Mouse (Mus musculus) limb, embryonic 13.5 days (tissue): Measurements from ENCODE around the gene Six2. TPM values are rescaled to one million over a fixed set of nuclear protein-coding genes. Genes with fewer than 3 reads are reported as not detected.
"Not testable (repeated sequence)": the region's sequence is repeated elsewhere in the genome, so short reads cannot be mapped to it uniquely, and the experiment has no call there.

Experiments used
- ATAC-seq: fragments of 200-750 bp; cut with Nextera tagmentation; 2 replicates; pipeline ENCODE4 v1.8.0; 2017; ENCODE audit warnings: low read depth, moderate number of reproducible peaks, moderate TSS enrichment; ENCODE audit not compliant: low FRiP score
- H3K27ac ChIP-seq: fragments of 300-500 bp; sonication (generic); 2 replicates; pipeline ENCODE4 v1.5.1; 2015; ENCODE audit warnings: inconsistent platforms, mild to moderate bottlenecking, moderate library complexity
- H3K27me3 ChIP-seq: fragments of 300-500 bp; sonication (generic); 2 replicates; pipeline ENCODE4 v1.6.1; 2015; ENCODE audit warnings: mild to moderate bottlenecking, inconsistent platforms
- H3K36me3 ChIP-seq: fragments of 300-500 bp; sonication (generic); 2 replicates; pipeline ENCODE4 v1.6.1; 2015; ENCODE audit warnings: inconsistent platforms, mild to moderate bottlenecking, moderate library complexity
- H3K4me1 ChIP-seq: fragments of 300-500 bp; sonication (generic); 2 replicates; pipeline ENCODE4 v1.6.1; 2015; ENCODE audit warnings: inconsistent platforms
- H3K4me2 ChIP-seq: fragments of 300-500 bp; sonication (generic); replicated peaks from 2 replicates; pipeline ENCODE4 v1.6.1; 2015; ENCODE audit warnings: inconsistent platforms, mild to moderate bottlenecking, moderate library complexity
- H3K4me3 ChIP-seq: fragments of 300-500 bp; sonication (generic); 2 replicates; pipeline ENCODE4 v1.5.1; 2015; ENCODE audit warnings: moderate library complexity, mild to moderate bottlenecking, inconsistent platforms
- H3K9ac ChIP-seq: fragments of 300-500 bp; sonication (generic); 2 replicates; pipeline ENCODE4 v1.6.1; 2015; ENCODE audit warnings: mild to moderate bottlenecking, inconsistent platforms
- H3K9me3 ChIP-seq: fragments of 300-500 bp; sonication (generic); 2 replicates; pipeline ENCODE4 v1.6.1; 2016; ENCODE audit warnings: inconsistent platforms
- WGBS: fragments of 180-500 bp; shearing (Covaris S2); methylation state at CpG from one replicate; pipeline ENCODE4 v1.1.7; 2015; 5-methylcytosine and 5-hydroxymethylcytosine counted together
- polyA plus RNA-seq: library from polyadenylated mRNA; unstranded; fragments of >200 nt; fragmentation: Nextera tagmentation; extraction: Ambion mirVana; gene quantifications from 2 replicates; pipeline ENCODE4 v1.2.1, GENCODE M21; 2015

The Six2 gene
- polyA plus RNA-seq, 1 experiment from 2014 or later: 8.7 TPM

GRCm38 (mm10) chr17:85688911-85689806 lies 1.1 kb upstream of the Six2 start:
- Histone ChIP-seq H3K27me3 (peaks cover 90% of the 10 kb centered on the region), H3K4me1 (peaks cover 60% of the 10 kb centered on the region), H3K4me3 (peak overlapping the region; percentile 65), H3K36me3 (no peaks in the 10 kb centered on the region), H3K27ac (peak overlapping the region; percentile 45; the same call in 1 of the 2 replicates), H3K9me3 (no peaks in the 10 kb centered on the region), H3K4me2 (peak overlapping the region; percentile 82), H3K9ac (peak overlapping the region; percentile 56)
- ATAC-seq: no peak
- under 1% methylated on average over 35 of the region's 35 CpGs for WGBS

DNA sequence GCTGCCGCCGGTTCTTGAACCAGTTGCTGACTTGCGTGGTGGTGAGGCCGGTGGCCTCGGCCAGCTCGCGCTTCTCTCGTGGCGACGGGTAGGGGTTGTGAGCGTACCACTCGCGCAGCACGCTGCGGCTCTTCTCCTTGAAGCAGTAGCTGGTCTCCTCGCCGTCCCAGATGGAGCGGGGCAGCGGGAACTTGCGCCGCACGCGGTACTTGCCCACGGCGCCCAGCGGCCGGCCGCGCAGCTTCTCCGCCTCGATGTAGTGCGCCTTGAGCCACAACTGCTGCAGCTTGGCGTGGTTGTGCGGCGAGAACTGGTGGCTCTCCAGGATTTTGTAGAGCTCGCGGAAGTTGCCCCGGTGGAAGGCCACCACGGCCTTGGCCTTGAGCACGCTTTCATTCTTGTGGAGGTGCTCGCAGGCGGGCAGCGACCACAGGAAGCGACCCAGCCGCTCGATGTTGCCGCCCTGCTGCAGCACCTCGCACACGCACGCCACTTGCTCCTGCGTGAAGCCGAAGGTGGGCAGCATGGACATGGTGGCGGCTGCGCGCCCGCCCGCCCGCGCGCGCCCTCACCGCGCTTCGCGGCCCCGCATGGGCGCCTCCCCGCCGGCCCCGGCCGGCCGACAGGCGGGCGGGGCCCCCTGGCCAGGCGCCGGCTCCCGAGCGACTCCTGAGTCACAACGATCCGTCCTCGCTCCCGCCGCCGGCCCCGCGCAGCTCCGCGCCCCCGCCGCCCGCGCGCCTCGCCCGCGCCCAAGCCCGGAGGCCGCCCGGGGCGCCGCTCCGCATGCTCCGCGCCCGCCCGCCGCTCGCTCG lies 446 bp downstream of the Six2 start:
- H3K4me2 ChIP-seq: peak overlapping the region; percentile 82
- under 1% methylated on average over 106 of the region's 109 CpGs for WGBS
- peaks cover 90% of the 10 kb centered on the region for H3K27me3 ChIP-seq
- no peaks in the 10 kb centered on the region for H3K36me3 ChIP-seq
- ATAC-seq: peak; percentile 5; the same call in 1 of the 2 replicates
- no peaks in the 10 kb centered on the region for H3K9me3 ChIP-seq
- H3K4me3 ChIP-seq: peak overlapping the region; percentile 65
- H3K9ac ChIP-seq: peak overlapping the region; percentile 86
- H3K27ac ChIP-seq: peak overlapping the region; percentile 84
- H3K4me1 ChIP-seq: peaks cover 68% of the 10 kb centered on the region

DNA sequence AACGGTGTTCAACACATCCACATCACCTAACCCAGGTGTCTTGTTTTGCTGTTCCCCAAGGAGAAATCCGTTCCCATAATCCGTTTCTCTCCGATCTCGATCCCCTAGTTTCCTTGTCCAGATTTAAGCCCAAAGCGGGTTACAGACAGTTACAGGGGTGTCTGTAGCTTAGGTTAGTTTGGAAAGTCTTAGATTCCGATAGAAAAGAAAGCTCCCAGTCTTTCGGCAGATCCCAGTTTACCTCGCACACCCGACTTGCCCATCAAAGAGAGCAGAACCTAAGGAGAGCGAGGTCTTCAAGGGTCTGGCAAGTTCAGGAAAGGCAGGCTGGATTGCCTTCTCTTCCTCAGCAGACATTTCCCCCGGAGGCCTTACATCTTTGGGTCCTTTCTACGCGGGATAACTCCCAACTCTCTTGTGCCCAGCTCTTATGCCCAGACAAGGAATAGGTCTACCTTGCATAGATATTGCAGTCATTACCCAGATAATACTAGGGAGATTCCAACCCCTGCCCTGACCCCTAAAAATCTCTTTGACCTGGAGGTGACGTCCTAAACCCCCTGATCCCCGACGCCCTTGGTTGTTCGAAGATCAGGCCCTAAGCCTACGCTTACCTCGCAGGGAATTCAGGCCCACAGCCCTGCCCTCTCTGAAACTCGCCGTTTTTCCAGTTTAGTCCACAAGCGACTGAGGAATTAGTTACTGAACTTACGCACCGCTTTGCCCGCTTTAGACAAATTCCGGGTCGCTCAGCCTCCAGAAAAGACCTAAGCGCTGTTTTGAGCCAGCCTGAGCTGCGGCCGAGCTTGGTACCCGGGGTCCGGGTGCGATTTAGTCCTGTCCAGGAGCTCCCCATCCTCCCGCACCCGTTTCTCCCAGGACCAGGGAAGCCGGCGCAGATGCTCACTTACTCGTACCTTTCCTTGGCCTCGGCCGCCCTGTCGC lies 1.3 kb downstream of the Six2 start:
- no peaks in the 10 kb centered on the region for H3K36me3 ChIP-seq
- H3K27ac ChIP-seq: peak overlapping the region; percentile 84
- H3K27me3 ChIP-seq: peaks cover 91% of the 10 kb centered on the region
- H3K9ac ChIP-seq: peak overlapping the region; percentile 86
- H3K4me1 ChIP-seq: peaks cover 65% of the 10 kb centered on the region
- peak overlapping the region; percentile 82 for H3K4me2 ChIP-seq
- 3% methylated on average over 42 of the region's 42 CpGs for WGBS
- no peak for ATAC-seq
- H3K4me3 ChIP-seq: peak overlapping the region; percentile 65
- no peaks in the 10 kb centered on the region for H3K9me3 ChIP-seq

- ATAC-seq: no peak
- Histone ChIP-seq H3K9me3 (no peaks in the 10 kb centered on the region), H3K36me3 (no peaks in the 10 kb centered on the region), H3K4me2 (peak overlapping the region; percentile 82), H3K27ac (0 out of 2 replicates have a peak overlapping the region, but pooled peaks have one; percentile 48), H3K27me3 (peaks cover 91% of the 10 kb centered on the region), H3K4me3 (peak overlapping the region; percentile 65), H3K4me1 (peaks cover 65% of the 10 kb centered on the region), H3K9ac (peak overlapping the region; percentile 86)
- WGBS: 8% methylated on average over 11 of the region's 11 CpGs
These were observed 2.3 kb downstream of the Six2 start for GRCm38 (mm10) chr17:85685689-85686281.

DNA sequence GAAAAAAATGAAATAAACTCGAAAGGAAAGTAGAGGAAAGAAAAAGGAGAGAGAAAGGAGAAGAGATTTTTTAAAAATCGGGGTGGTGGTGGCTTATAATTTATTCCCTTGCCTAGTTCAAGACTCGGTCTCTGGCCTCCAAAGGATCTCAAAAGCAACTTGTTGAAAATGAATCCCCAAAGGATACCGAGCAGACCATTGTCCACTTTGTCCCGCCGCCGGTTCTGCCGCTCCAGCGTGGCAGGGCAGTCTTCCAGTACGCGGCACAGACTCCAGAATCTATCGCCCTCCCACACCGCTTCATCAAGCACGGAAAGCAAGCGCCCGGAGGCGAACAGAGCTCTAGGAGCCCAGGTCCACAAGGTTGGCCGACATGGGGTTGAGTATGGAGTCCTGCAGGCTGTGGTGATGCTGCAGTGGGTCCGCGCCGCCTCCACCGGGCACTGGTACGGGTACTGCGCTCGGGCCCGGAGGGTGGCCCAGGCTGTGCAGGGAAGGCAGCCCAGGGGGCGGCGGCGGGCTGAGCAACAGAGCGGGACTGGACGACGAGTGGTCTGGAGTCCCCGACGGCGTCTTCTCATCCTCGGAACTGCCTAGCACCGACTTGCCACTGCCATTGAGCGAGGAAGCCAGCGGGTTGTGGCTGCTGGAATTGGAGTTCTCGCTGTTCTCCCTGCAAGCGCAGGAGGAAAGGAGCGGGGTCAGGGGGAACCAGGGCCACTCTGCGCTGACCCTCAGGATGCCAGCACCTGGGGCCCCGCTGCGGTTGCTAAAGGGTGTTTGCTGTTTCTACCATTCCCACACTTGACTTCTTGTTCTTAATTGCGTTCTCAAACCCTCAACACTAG lies 3.0 kb downstream of the Six2 start:
- H3K27ac ChIP-seq: 0 out of 2 replicates have a peak overlapping the region, but pooled peaks have one; percentile 48
- under 1% methylated on average over 46 of the region's 46 CpGs for WGBS
- peaks cover 91% of the 10 kb centered on the region for H3K27me3 ChIP-seq

GRCm38 (mm10) chr17:85684436-85684835 lies 3.6 kb downstream of the Six2 start:
- Histone ChIP-seq H3K4me2 (peak overlapping the region; percentile 82), H3K27me3 (peaks cover 91% of the 10 kb centered on the region), H3K9ac (peak overlapping the region; percentile 86; the same call in 1 of the 2 replicates), H3K4me1 (peaks cover 73% of the 10 kb centered on the region), H3K4me3 (peak overlapping the region; percentile 65)
- H3K9me3 ChIP-seq, ATAC-seq, H3K27ac ChIP-seq, H3K36me3 ChIP-seq: not testable (repeated sequence)
- WGBS: 4% methylated on average over 6 of the region's 6 CpGs

More for the DNA sequence above, 3.0 kb downstream of the Six2 start:
- no peaks in the 10 kb centered on the region for H3K9me3 ChIP-seq
- H3K4me1 ChIP-seq: peaks cover 69% of the 10 kb centered on the region
- peak overlapping the region; percentile 86 for H3K9ac ChIP-seq
- H3K4me2 ChIP-seq: peak overlapping the region; percentile 82
- peak overlapping the region; percentile 65 for H3K4me3 ChIP-seq
- no peaks in the 10 kb centered on the region for H3K36me3 ChIP-seq
- ATAC-seq: no peak

- peak overlapping the region; percentile 82 for H3K4me2 ChIP-seq
- peaks cover 70% of the 10 kb centered on the region for H3K4me1 ChIP-seq
- H3K9me3 ChIP-seq: no peaks in the 10 kb centered on the region
- no peak for ATAC-seq
- 2% methylated on average over 16 of the region's 17 CpGs for WGBS
- peak overlapping the region; percentile 86 for H3K9ac ChIP-seq
- H3K4me3 ChIP-seq: peak overlapping the region; percentile 65
- no peak overlapping the region for H3K27ac ChIP-seq
- H3K27me3 ChIP-seq: peaks cover 91% of the 10 kb centered on the region
- H3K36me3 ChIP-seq: no peaks in the 10 kb centered on the region
These were observed 4.1 kb downstream of the Six2 start for GRCm38 (mm10) chr17:85683984-85684307.

DNA sequence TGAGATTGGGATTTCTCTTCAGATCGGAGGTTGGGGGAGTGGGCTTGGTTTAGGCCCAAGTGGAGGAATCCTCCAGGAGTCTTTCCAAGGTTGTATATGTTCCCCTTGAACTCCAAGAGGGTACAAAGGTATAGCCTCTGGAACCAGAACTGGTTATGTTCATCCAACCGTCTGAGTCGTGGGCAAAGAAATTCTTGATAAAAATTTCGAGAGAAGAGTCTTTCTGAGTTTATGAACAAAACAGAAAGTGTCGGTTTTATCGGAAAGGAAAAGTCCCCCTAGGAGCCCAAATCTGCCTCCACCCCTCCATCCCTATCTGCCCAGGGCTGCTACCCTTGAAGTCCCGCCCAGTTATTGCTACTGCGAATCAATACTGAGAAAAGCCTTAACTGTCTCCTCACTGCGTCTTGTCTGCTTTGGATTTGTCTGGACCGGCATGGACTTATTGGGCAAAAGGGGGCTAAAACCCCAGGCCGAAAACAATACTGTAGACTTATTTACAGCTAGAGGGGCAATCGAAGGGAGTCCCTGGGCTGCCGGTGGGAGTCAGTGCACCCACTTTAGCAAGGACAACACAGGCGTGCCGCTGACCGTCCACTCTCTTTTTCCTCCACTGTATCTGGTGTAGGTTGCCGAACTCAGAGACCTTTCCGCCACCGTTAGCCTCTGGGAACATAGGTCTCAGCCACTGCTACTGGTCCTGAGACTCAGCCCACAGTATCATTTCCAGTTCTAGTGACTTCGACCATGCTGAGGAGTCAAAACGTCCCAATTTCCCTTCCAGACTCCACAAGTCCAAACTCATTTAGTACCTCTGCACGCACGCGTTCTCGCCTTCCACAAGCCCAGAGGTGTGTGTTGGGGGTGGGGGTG lies 4.7 kb downstream of the Six2 start:
- peaks cover 66% of the 10 kb centered on the region for H3K4me1 ChIP-seq
- H3K9ac ChIP-seq: peak overlapping the region; percentile 86
- no peak for ATAC-seq
- 7% methylated on average over 25 of the region's 25 CpGs for WGBS
- no peak overlapping the region for H3K27ac ChIP-seq
- H3K9me3 ChIP-seq: no peaks in the 10 kb centered on the region
- peak overlapping the region; percentile 82 for H3K4me2 ChIP-seq
- peaks cover 91% of the 10 kb centered on the region for H3K27me3 ChIP-seq
- no peaks in the 10 kb centered on the region for H3K36me3 ChIP-seq
- H3K4me3 ChIP-seq: peak overlapping the region; percentile 65

DNA sequence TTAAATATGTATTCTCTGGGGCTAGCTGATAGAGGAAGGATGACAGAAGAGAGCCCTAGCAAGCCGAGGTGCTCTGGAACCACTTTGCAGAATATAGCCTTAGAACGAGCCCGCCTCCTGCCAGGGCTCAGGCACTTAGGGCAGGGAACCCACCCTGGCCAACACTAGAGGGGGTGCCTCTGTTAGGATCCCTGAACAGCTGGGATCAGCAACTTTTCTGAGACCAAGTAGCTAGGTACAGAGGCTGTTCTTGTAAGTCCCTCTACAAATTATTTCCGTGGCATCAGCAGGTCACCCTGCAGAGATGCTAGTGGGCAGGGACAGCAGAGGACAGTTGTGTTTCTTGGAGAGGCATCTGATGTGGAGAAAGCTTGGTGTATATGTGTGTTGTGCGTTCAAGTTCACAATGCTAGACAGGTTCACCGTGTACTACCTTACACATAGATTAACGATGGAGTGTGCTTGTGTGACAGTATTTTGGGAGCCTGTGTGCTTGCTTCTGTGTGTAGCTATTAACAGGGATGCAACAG lies 5.8 kb downstream of the Six2 start:
- Histone ChIP-seq H3K4me3 (no peak overlapping the region; the same call in 1 of the 2 replicates), H3K36me3 (no peaks in the 10 kb centered on the region), H3K27ac (no peak overlapping the region), H3K9ac (no peak overlapping the region; the same call in 1 of the 2 replicates), H3K9me3 (no peaks in the 10 kb centered on the region), H3K27me3 (peaks cover 90% of the 10 kb centered on the region), H3K4me2 (peak overlapping the region; percentile 82), H3K4me1 (peaks cover 60% of the 10 kb centered on the region)
- ATAC-seq: no peak
- 10% methylated on average over 7 of the region's 7 CpGs for WGBS
